Mouse (Mus musculus) kidney, embryonic 14.5 days (tissue): ENCODE results near the gene Acacb. TPM values are rescaled to one million over a fixed set of nuclear protein-coding genes. Genes with fewer than 3 reads are reported as not detected.

Experiments
- ATAC-seq: fragments of 200-750 bp; cut with Nextera tagmentation; 2 replicates; pipeline ENCODE4 v1.8.0; 2017; ENCODE audit warnings: moderate number of reproducible peaks, mild to moderate bottlenecking, moderate TSS enrichment, moderate library complexity; ENCODE audit not compliant: low FRiP score, low TSS enrichment
- H3K27ac ChIP-seq: fragments of 300-500 bp; sonication (generic); 2 replicates; pipeline ENCODE4 v1.5.1; 2014; ENCODE audit warnings: low read depth, mild to moderate bottlenecking, low read length, moderate library complexity, mixed read lengths
- H3K27me3 ChIP-seq: fragments of 300-500 bp; sonication (generic); 2 replicates; pipeline ENCODE4 v1.6.1; 2014; ENCODE audit warnings: mild to moderate bottlenecking, low read length; ENCODE audit not compliant: control insufficient read depth, insufficient read depth
- H3K36me3 ChIP-seq: fragments of 300-500 bp; sonication (generic); 2 replicates; pipeline ENCODE4 v1.6.1; 2014; ENCODE audit warnings: low read length, mixed read lengths; ENCODE audit not compliant: control insufficient read depth, insufficient read depth
- H3K4me1 ChIP-seq: fragments of 300-500 bp; sonication (generic); 2 replicates; pipeline ENCODE4 v1.6.1; 2014; ENCODE audit warnings: low read length, mixed read lengths; ENCODE audit not compliant: control insufficient read depth, insufficient read depth
- H3K4me2 ChIP-seq: fragments of 300-500 bp; sonication (generic); replicated peaks from 2 replicates; pipeline ENCODE4 v1.6.1; 2014; ENCODE audit warnings: low read depth, mild to moderate bottlenecking, low read length
- H3K4me3 ChIP-seq: fragments of 300-500 bp; sonication (generic); 2 replicates; pipeline ENCODE4 v1.5.1; 2014; ENCODE audit warnings: mild to moderate bottlenecking, low read length
- H3K9ac ChIP-seq: fragments of 300-500 bp; sonication (generic); 2 replicates; pipeline ENCODE4 v1.6.1; 2014; ENCODE audit warnings: low read depth, mild to moderate bottlenecking, low read length, moderate library complexity
- H3K9me3 ChIP-seq: fragments of 300-500 bp; sonication (generic); 2 replicates; pipeline ENCODE4 v1.6.1; 2016; ENCODE audit warnings: low read length; ENCODE audit not compliant: control insufficient read depth
- WGBS: fragments of 180-500 bp; shearing (Covaris S2); extraction: QIAGEN DNeasy Blood & Tissue Kit; methylation state at CpG from one replicate; pipeline ENCODE4 v1.1.7; 2014; 5-methylcytosine and 5-hydroxymethylcytosine counted together
- polyA plus RNA-seq: library from polyadenylated mRNA; unstranded; fragments of >200 nt; fragmentation: Nextera tagmentation; extraction: Ambion mirVana; gene quantifications from 2 replicates; pipeline ENCODE4 v1.2.1, GENCODE M21; 2014

Gene Acacb
- polyA plus RNA-seq, 1 experiment from 2014 or later: 4.4 TPM

DNA sequence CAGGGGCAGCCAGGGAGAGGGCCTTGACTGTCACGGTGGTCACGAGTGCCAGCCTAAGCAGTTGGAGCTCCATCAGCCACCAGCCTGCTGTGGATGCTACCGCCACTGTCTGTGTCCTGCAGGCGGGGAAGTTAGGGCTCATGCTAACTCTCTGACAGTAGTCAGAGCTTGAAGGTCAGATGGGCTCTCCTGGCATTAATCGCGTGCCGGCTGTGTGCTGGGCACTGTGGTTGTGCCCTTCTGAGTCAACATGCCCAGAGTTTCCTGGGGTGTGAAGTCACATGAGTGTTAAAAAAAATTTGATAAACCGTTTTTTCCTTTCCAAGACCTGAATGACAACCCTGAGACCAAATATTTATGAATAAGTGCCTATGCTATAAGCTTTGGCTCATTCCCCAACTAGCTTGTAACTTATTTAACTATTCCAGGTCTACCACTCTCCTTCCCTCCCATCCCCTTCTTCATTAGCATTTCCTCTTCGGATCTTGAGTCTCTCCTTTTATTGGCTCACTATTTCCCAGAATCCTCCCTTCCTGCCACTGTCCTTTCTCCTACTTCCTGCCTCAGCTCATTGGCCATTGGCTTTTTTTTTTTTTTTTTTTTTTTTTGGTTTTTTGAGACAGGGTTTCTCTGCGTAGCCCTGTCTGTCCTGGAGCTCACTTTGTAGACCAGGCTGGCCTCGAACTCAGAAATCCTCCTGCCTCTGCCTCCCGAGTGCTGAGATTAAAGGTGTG lies 6.2 kb downstream of the Acacb start:
- H3K9ac ChIP-seq: no peak overlapping the region
- no peak overlapping the region for H3K4me2 ChIP-seq
- no peak overlapping the region for H3K27ac ChIP-seq
- H3K4me3 ChIP-seq: no peak overlapping the region
- no peaks in the 10 kb centered on the region for H3K36me3 ChIP-seq
- no peaks in the 10 kb centered on the region for H3K27me3 ChIP-seq
- no peaks in the 10 kb centered on the region for H3K4me1 ChIP-seq
- ATAC-seq: no peak
- 0 out of 2 replicates have a peak, but pooled peaks cover 3% of the 10 kb centered on the region for H3K9me3 ChIP-seq
- WGBS: 81% methylated on average over 12 of the region's 12 CpGs

DNA sequence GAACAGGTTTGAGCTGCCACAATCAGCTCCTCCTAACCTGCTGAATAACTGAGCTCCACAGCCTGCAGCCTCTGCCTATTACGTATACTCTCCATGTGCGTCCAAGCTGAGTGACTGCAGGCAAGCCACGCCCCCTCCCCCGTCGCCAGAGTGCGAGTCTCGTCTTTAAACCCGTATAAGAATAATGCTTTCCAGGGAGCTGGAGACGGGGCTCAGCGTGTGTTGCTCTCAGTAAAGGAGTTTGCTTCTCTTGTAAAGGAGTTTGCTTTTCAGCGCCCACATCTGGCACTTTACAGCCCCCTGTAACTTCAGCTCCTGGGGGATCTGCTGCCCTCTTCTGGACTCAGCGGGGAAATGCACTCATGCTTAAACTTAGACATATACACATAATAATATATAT lies 7.2 kb downstream of the Acacb start:
- Histone ChIP-seq H3K4me2 (peak overlapping the region; percentile 36), H3K27me3 (no peaks in the 10 kb centered on the region), H3K9me3 (0 out of 2 replicates have a peak, but pooled peaks cover 3% of the 10 kb centered on the region), H3K4me1 (no peaks in the 10 kb centered on the region), H3K36me3 (no peaks in the 10 kb centered on the region), H3K9ac (no peak overlapping the region), H3K27ac (no peak overlapping the region), H3K4me3 (peak overlapping the region; percentile 31)
- ATAC-seq: 0 out of 2 replicates have a peak, but pooled peaks have one; percentile 44
- 8% methylated on average over 12 of the region's 12 CpGs for WGBS

DNA sequence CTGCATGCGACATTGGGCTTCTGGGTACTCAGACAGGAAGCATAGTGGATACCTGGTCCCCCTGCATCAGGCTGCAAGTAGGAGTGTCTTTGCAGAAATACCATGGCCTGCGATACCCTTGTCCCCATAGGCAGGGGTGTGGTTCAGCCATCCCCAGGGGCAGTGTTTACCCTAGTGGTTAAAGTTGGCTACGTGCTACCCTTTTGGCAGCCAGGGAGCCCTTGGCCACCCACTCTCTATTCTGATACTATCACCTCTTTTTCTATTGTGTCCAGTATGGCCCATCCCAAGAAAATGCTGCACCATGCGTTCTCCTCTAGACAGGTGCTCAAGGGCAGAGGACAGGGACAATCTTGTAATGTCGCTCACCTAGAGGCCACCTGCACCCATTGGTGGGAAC lies 8.4 kb downstream of the Acacb start:
- Histone ChIP-seq H3K4me3 (no peak overlapping the region), H3K4me1 (no peaks in the 10 kb centered on the region), H3K9me3 (no peaks in the 10 kb centered on the region), H3K27ac (no peak overlapping the region), H3K36me3 (no peaks in the 10 kb centered on the region), H3K4me2 (no peak overlapping the region), H3K9ac (no peak overlapping the region), H3K27me3 (no peaks in the 10 kb centered on the region)
- 82% methylated on average over 5 of the region's 5 CpGs for WGBS
- ATAC-seq: no peak

DNA sequence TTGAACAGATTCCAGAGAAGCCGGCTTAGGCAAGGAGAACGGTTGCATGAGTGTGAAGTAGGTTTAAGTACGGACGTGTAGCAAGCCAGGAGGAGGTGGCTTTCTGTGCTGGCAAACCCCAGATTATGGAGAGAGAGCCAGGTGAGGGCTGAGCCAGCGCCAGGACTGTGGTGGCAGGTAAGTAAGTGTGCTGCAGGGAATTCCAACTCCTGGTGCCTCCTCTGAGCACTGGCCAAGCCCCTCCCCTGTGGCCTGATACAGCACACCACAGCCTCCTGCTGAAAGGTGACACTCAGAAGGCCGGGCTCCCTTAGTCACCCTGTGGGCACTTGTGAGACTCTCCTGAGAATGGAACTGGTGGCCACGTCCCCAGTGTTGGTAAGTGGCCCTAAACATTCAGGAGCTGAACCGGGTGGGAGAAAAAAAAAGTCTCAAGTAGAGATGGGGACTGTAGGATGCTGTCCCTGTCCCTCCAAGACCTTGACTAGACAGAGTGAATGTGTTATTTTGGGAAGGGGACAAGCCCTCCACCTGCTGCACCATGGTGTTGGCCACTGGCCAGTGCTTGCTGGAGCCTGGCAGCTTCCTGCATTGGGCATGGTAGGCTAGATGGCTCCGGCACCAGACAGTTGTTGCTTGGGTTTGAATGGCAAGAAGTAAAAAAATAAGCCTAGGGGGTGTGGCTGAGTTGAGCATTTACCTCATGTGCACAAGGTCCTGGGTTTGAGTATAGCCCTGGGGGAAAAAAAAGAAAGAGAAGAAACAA lies 9.0 kb downstream of the Acacb start:
- no peak overlapping the region for H3K4me3 ChIP-seq
- no peaks in the 10 kb centered on the region for H3K4me1 ChIP-seq
- no peaks in the 10 kb centered on the region for H3K27me3 ChIP-seq
- H3K9me3 ChIP-seq: no peaks in the 10 kb centered on the region
- H3K27ac ChIP-seq: no peak overlapping the region
- no peak overlapping the region for H3K9ac ChIP-seq
- H3K4me2 ChIP-seq: no peak overlapping the region
- 56% methylated on average over 9 of the region's 9 CpGs for WGBS
- no peak for ATAC-seq
- H3K36me3 ChIP-seq: no peaks in the 10 kb centered on the region

DNA sequence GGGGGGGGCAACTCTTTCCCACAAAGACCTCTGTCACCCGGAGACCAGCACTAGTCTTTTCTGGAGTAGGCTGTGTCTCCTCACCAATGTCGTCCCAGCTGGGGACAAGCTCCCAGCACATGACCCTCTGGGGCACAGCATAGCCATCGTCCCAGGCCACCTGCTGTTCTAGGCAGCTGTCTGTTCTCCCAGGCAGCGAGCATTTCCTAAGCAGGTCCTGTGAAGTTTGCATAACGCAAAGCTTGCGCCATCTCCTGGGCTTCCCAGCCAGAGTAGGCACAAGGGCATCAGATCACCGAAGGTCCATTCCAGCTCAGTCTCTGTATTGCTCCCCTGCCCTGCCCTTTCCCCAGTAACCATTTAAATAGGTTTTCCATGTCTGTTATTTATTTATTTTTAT lies 10.9 kb downstream of the Acacb start:
- WGBS: 58% methylated on average over 7 of the region's 7 CpGs
- no peak overlapping the region for H3K4me3 ChIP-seq
- H3K36me3 ChIP-seq: no peaks in the 10 kb centered on the region
- H3K27me3 ChIP-seq: no peaks in the 10 kb centered on the region
- no peak overlapping the region for H3K27ac ChIP-seq
- no peak for ATAC-seq
- no peak overlapping the region for H3K4me2 ChIP-seq
- H3K4me1 ChIP-seq: no peaks in the 10 kb centered on the region
- no peaks in the 10 kb centered on the region for H3K9me3 ChIP-seq
- no peak overlapping the region for H3K9ac ChIP-seq

DNA sequence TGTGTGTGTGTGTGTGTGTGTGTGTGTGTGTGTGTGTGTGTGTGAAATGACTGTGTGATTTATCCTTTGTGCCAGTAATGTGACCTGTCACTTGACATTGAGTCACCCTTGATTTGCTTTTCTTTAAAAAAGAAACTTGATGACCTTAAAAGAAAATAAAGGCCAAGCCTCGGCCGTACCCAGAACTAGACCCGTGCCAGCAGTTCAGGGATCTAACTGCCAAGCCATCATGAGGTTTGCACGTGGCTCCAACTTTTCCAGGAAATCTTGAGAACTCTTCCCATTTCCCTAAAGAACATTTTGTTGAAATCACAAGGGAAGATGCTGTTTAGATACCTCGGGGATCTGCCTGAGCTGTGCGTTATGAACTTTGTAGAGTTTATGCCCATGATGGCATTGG lies 15.1 kb downstream of the Acacb start:
- 72% methylated on average over 6 of the region's 6 CpGs for WGBS
- H3K27ac ChIP-seq: no peak overlapping the region
- ATAC-seq: no peak
- H3K4me1 ChIP-seq: no peaks in the 10 kb centered on the region
- H3K4me3 ChIP-seq: no peak overlapping the region
- H3K4me2 ChIP-seq: no peak overlapping the region
- H3K36me3 ChIP-seq: no peaks in the 10 kb centered on the region
- H3K27me3 ChIP-seq: no peaks in the 10 kb centered on the region
- H3K9me3 ChIP-seq: no peaks in the 10 kb centered on the region
- H3K9ac ChIP-seq: no peak overlapping the region

DNA sequence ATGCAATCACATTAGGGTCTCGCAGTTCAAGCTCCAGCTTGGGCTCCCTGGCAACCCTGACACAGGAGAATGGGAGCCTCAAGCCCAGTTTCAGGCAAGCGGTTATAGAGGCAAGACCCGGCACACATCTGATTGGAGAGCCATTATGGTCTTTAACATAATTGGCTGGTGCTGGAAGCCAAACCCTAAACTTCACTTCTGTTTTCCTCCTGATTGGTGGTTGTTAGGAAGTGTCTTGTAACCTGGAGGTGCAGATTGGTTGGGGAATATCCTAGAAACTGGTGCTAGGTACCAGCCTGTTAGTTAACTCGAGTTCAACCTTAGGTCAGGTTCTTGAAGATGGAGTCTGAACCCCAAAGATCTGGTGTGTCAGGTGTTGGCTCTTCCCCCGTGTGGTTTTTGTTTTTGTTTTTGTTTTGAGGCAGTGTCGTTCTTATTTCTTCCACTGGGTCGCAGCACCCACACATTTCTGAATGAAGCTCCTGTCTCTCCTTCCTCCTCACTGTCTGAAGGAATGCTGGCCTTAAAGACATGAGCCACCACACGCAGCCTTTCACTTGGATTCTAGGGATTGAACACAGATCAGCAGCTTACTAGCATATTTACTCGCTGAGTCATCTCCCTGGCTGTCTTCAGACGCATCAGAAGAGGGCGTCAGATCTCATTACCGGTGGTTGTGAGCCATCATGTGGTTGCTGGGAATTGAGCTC lies 15.9 kb downstream of the Acacb start:
- Histone ChIP-seq H3K4me2 (no peak overlapping the region), H3K27me3 (no peaks in the 10 kb centered on the region), H3K4me3 (no peak overlapping the region), H3K27ac (no peak overlapping the region), H3K36me3 (no peaks in the 10 kb centered on the region), H3K9me3 (no peaks in the 10 kb centered on the region), H3K4me1 (no peaks in the 10 kb centered on the region), H3K9ac (no peak overlapping the region)
- WGBS: 61% methylated on average over 12 of the region's 12 CpGs
- ATAC-seq: no peak

DNA sequence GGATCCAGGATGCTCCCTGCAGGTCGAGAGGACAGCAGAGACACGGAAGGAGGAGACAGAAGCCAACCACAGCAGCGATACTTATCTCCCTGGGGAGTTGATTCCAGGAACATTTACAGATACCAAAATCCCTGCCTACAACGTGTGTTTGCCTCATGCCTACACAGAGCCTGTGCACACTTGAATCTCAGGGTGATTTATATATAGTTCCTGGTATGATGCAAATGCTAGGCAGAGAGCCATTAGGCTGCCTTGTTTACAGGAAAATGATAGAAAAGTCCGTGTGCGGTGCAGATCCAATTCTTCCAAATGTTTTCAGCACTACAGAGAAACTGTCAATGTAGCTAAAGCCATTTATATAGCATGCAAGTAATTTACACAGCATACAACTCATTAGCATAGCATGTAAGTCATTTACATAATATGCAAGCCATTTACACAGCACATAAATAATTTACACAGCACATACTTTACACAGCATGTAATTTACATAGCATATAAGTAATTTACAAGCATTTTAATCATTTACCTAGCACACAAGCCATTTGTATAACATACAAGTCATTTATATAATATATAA lies 16.9 kb downstream of the Acacb start:
- no peaks in the 10 kb centered on the region for H3K27me3 ChIP-seq
- 75% methylated on average over 6 of the region's 6 CpGs for WGBS
- H3K4me1 ChIP-seq: no peaks in the 10 kb centered on the region
- H3K4me3 ChIP-seq: no peak overlapping the region
- ATAC-seq: no peak
- no peak overlapping the region for H3K4me2 ChIP-seq
- no peak overlapping the region for H3K9ac ChIP-seq
- H3K9me3 ChIP-seq: no peaks in the 10 kb centered on the region
- no peak overlapping the region for H3K27ac ChIP-seq
- no peaks in the 10 kb centered on the region for H3K36me3 ChIP-seq
